In genomic region chr6:93902239-93902638, GRCm38 (mm10) we compare ENCODE assay signal across 32 mouse cellular contexts.
DNase-seq lines count a peak whose midpoint lies in the region; ATAC-seq and TF ChIP-seq lines count a peak whose summit lies in the region.
"Had no signal": no experiment of that assay in that cellular context is flagged by ENCODE, and none has a peak within 500 bp of the region (broad histone marks: within the 10 kb centered on the region; RNA-seq: fewer than 3 reads in every experiment).

No protein-coding gene starts in this region.

- DNase-seq in frontal cortex, postnatal 14 days (ENCODE audit: low spot score in 2 of 2) = no peak
- peak; percentile 19 for DNase-seq in liver, adult 2 months (ENCODE audit: extremely low read depth, low read depth, low spot score)
- no peak for DNase-seq in liver
- DNase-seq in brain, adult 2 months (ENCODE audit: low read depth, low spot score) = peak; percentile 54
- DNase-seq in thymus, adult 2 months = no peak
- DNase-seq: adrenal gland, adult 2 months; adrenal gland, postnatal 14 days; B cell, adult 2 months; cerebellum, adult 11-12 months; cerebellum, adult 8-10 months; cerebellum, postnatal 10 days; cerebellum, postnatal 36 days; embryo, embryonic 11 days; gastrocnemius, postnatal 10 days; gastrocnemius, postnatal 36 days; heart, adult 2 months; heart, postnatal 14 days; heart, postnatal 4 days had no signal

- 54% methylated on average over 2 of the region's 2 CpGs for WGBS in liver, adult 2 months
- 86% methylated on average over 2 of the region's 2 CpGs for WGBS in thymus, adult 2 months

- H3K9ac ChIP-seq in liver, adult 2 months (ENCODE audit: low read depth, low read length) = no peak overlapping the region
- H3K9ac ChIP-seq: embryonic facial prominence, embryonic 13.5 days; forebrain, embryonic 12.5 days; heart, embryonic 13.5 days; hindbrain, embryonic 14.5 days had no signal

- TF ChIP-seq CTCF in liver, adult 2 months (IDR thresholded peaks at IDR 0.05; ENCODE audit: low read depth, low read length) = no peak
- TF ChIP-seq CTCF in thymus, adult 2 months (IDR thresholded peaks at IDR 0.05; ENCODE audit: borderline replicate concordance, control insufficient read depth, extremely low read depth, insufficient read depth, low read length, poor library complexity) = no peak

- H3K36me3 ChIP-seq in liver, adult 2 months (ENCODE audit: control insufficient read depth, insufficient read depth, low read length) = no peaks in the 10 kb centered on the region
- H3K36me3 ChIP-seq in thymus, adult 2 months (ENCODE audit: control insufficient read depth, insufficient read depth, low read length) = no peaks in the 10 kb centered on the region
- H3K36me3 ChIP-seq: embryonic facial prominence, embryonic 10.5 days; embryonic facial prominence, embryonic 13.5 days; G1E; heart, embryonic 10.5 days; heart, embryonic 13.5 days had no signal

- no peak overlapping the region for H3K27ac ChIP-seq in liver, adult 2 months (replicated peaks; ENCODE audit: insufficient read depth, low read depth, low read length)
- H3K27ac ChIP-seq in thymus, adult 2 months (ENCODE audit: control insufficient read depth, insufficient read depth, low read length) = no peak overlapping the region
- H3K27ac ChIP-seq: embryonic facial prominence, embryonic 10.5 days; embryonic facial prominence, embryonic 13.5 days; forebrain, embryonic 12.5 days; heart, adult 2 months; heart, embryonic 10.5 days; heart, embryonic 13.5 days; hindbrain, embryonic 14.5 days; hindbrain, postnatal 0 days had no signal

- no peaks in the 10 kb centered on the region for H3K27me3 ChIP-seq in liver, adult 2 months (ENCODE audit: control insufficient read depth, insufficient read depth, low read length)
- no peaks in the 10 kb centered on the region for H3K27me3 ChIP-seq in thymus, adult 2 months (ENCODE audit: control insufficient read depth, insufficient read depth, low read length)
- H3K27me3 ChIP-seq: CH12.LX; embryonic facial prominence, embryonic 13.5 days; forebrain, embryonic 12.5 days; heart, embryonic 13.5 days; Patski had no signal

- no peak overlapping the region for H3K4me3 ChIP-seq in liver, adult 2 months (ENCODE audit: insufficient read depth, low read depth, low read length)
- no peak overlapping the region for H3K4me3 ChIP-seq in thymus, adult 2 months (ENCODE audit: control insufficient read depth, insufficient read depth, low read length)
- H3K4me3 ChIP-seq: embryonic facial prominence, embryonic 10.5 days; embryonic facial prominence, embryonic 13.5 days; erythroblast, embryonic 14.5 days; forebrain, embryonic 12.5 days; heart, adult 2 months; heart, embryonic 10.5 days; heart, embryonic 13.5 days had no signal

- TF ChIP-seq POLR2A in liver, adult 2 months (IDR thresholded peaks at IDR 0.05; ENCODE audit: extremely low read depth, insufficient read depth, low read length) = no peak
- TF ChIP-seq POLR2A in thymus, adult 2 months (IDR thresholded peaks at IDR 0.05; ENCODE audit: control insufficient read depth, extremely low read depth, insufficient read depth, low read length, poor library complexity) = no peak

- ATAC-seq in frontal cortex, adult (ENCODE audit: low TSS enrichment) = peak; percentile 79
- ATAC-seq: forebrain, embryonic 16.5 days; hindbrain, postnatal 0 days; inflammation-experienced regulatory T-cells, adult 6 months; Patski had no signal

- H3K4me1 ChIP-seq in liver, adult 2 months (ENCODE audit: control insufficient read depth, insufficient read depth, low read length) = peaks cover 6% of the 10 kb centered on the region; the same call in 1 of the 2 replicates
- H3K4me1 ChIP-seq in thymus, adult 2 months (replicated peaks; ENCODE audit: control insufficient read depth, insufficient read depth, low read length) = no peaks in the 10 kb centered on the region
- H3K4me1 ChIP-seq: forebrain, embryonic 12.5 days had no signal

- 0 out of 2 replicates have a peak, but pooled peaks cover 10% of the 10 kb centered on the region for H3K79me2 ChIP-seq in liver, adult 2 months (ENCODE audit: control insufficient read depth, insufficient read depth, low read length)

Comparison
In these comparisons a context has a peak if more than half of its experiments do, and no peak if none do; other contexts are left out.
1. DNase-seq: peak in liver, adult 2 months (single experiment) and brain, adult 2 months (single experiment); none in frontal cortex, postnatal 14 days (0 of 2), liver (single experiment) and thymus, adult 2 months (single experiment).